Mouse (Mus musculus) lung, adult 2 months (tissue): Measurements from ENCODE around the gene AI593442. TPM values are rescaled to one million over a fixed set of nuclear protein-coding genes. Genes with fewer than 3 reads are reported as not detected.

Experiments
- DNase-seq: peaks from one replicate; pipeline ENCODE4 v3.0.0; 2022
- H3K4me1 ChIP-seq: fragments of 200-500 bp; 2 replicates; pipeline ENCODE4 v1.6.1; 2011; ENCODE audit warnings: low read length; ENCODE audit not compliant: control insufficient read depth, insufficient read depth
- H3K4me3 ChIP-seq: fragments of 200-500 bp; replicated peaks from 2 replicates; pipeline ENCODE3; 2011; ENCODE audit warnings: low read depth, mild to moderate bottlenecking, control low read depth, low read length; ENCODE audit errors: extremely low read depth
- CTCF ChIP-seq: fragments of 200-500 bp; IDR thresholded peaks from 2 replicates; pipeline ENCODE4 v1.5.1; 2011; ENCODE audit warnings: mild to moderate bottlenecking, low read length, control low read depth; ENCODE audit not compliant: insufficient read depth
- POLR2A ChIP-seq: fragments of 200-500 bp; IDR thresholded peaks from 2 replicates; pipeline ENCODE4 v1.6.1; 2011; ENCODE audit warnings: low read depth, mild to moderate bottlenecking, control low read depth, low read length, borderline replicate concordance; ENCODE audit errors: extremely low read depth
- WGBS: fragments of 180-500 bp; shearing (Covaris S2); methylation state at CpG from one replicate; pipeline ENCODE4 v1.1.7; 2018; 5-methylcytosine and 5-hydroxymethylcytosine counted together
- polyA plus RNA-seq: library from polyadenylated mRNA; depleted of rRNA; stranded (reverse); fragments of >200 nt; gene quantifications from 2 replicates; pipeline ENCODE4 v1.2.3, GENCODE M21; 2012; rRNA removed

AI593442 gene
- 0.05 and 0.08 TPM in 2 replicates for polyA plus RNA-seq

DNA sequence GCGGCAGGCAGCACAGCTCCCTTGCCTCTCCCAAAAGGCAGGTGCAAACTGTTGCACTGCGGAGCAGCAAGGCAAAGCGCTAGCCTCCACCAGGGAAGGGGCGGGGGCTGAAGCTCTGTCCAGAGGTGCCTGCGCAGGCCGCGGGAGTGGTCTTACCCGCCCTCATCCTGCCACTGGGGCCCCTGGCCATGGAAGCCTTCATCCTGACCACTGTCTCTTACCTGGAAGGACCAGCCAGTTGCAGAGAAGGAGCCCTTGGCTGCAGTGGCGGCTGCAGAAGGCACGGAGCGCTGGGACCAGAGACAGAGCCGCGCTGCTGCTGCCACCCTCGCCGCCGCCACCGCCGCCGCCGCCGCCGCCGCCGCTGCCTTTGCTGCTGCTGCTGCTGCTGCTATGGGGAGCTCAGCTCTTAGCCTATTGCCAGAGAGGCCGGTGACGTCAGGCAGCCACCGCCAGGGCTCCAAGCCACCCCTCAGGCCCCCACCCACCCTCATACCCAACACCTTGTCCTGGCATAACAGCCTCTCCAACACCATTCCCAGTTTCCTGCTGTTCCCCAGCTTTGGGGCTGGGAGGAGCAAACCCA lies at the start of gene AI593442:
TSS of gene AI593442 (minus strand) at position 419 of the 586 bp plus-strand sequence.
- no peak within 1 kb of the TSS for H3K4me3 ChIP-seq
- under 1% methylated on average over 24 of the region's 27 CpGs for WGBS
- H3K4me1 ChIP-seq = no peaks in the 10 kb centered on the region
- TF ChIP-seq CTCF (no peak), POLR2A (no peak)
- no peak for DNase-seq

GRCm38 (mm10) chr9:52728806-52729205 lies 49.2 kb upstream of the AI593442 start:
- no peak for DNase-seq
- TF ChIP-seq CTCF = no peak
- TF ChIP-seq POLR2A = no peak
- Histone ChIP-seq H3K4me1 (no peaks in the 10 kb centered on the region), H3K4me3 (no peak overlapping the region)
- WGBS = 72% methylated on average over 5 of the region's 5 CpGs

DNA sequence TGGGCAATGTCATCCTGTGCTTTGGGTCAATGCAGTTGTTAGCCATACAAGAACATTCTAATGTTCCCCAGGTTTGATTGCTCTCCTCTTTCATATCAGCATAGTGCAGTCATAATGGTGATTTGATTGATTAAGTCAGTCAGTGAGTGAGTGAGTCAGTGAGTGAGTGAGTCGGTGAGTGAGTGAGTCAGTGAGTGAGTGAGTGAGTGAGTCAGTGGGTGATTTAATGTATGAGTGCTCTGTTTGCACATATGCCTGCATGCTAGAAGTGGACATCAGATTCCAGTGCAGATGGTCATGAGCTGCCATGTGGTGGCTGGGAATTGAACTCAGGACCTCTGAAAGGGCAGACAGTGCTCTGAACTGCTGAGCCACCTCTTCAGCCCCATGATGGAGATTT lies 43.0 kb upstream of the AI593442 start:
- H3K4me3 ChIP-seq = no peak overlapping the region
- DNase-seq = no peak
- H3K4me1 ChIP-seq = no peaks in the 10 kb centered on the region
- WGBS = 81% methylated on average over 1 of the region's 1 CpGs
- TF ChIP-seq CTCF = no peak
- TF ChIP-seq POLR2A = no peak

DNA sequence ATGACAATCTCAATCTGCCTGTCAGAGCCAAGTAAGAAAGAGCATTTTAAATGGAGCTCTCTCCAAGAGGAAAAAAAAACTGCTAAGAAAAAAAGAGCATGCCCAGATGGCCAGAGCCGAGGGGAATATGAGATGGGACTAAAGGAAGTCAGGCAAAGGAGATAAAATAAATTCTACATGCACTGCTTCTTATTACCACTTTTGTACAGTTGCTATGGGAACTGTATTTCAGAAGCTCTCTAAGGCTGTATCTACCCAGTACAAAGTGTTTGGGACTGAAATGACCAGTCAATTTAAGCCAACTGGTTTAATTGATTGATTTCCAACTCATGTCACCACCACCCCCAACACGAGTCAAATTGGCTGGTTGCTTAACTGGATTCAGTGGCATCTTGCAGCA lies 40.0 kb upstream of the AI593442 start:
- 46% methylated on average over 2 of the region's 2 CpGs for WGBS
- TF ChIP-seq CTCF (no peak), POLR2A (no peak)
- H3K4me3 ChIP-seq = no peak overlapping the region
- DNase-seq = no peak
- no peaks in the 10 kb centered on the region for H3K4me1 ChIP-seq

DNA sequence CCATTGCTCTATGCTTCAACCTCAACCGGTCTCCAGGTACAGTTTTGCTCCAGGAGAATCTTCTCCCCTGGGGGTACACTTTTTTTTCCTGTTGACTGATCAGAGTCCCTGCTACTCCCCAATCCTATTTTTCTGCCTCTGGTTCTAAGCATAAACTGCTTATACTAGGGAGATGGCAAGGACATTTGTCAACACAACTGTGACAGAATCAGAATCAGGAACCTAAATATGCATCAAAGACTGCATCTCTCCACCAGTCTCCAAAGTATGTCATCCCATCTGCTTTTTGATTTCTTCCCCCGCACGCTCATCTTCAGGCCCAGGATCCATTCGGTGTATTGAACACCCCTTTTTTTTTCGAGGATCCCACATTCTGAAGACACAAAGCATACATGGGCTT lies 456 bp upstream of the AI593442 start:
- no peaks in the 10 kb centered on the region for H3K4me1 ChIP-seq
- no peak overlapping the region for H3K4me3 ChIP-seq
- TF ChIP-seq POLR2A (no peak), CTCF (no peak)
- WGBS = 64% methylated on average over 5 of the region's 5 CpGs
- no peak for DNase-seq

DNA sequence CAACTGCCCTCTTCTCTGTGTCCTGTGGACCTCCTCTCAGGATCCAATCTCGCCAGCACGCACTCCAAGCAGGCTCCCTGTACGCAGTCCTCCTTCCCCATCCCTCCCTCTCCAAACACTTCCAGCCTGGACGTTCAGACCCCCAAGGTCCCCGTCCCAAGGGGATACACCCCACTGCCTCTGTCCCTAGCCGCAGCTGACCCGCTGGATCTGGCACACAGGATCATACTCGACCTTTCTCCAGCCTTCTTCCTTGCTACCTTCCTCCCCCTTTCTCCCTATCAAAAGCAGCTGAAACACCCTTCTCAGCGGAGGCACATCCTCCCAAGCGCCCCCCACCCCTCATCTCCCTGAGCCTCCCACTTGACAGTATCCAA lies 753 bp downstream of the AI593442 start:
- Histone ChIP-seq H3K4me3 (no peak overlapping the region), H3K4me1 (no peaks in the 10 kb centered on the region)
- no peak for DNase-seq
- WGBS = 4% methylated on average over 10 of the region's 10 CpGs
- TF ChIP-seq CTCF (no peak), POLR2A (no peak)

DNA sequence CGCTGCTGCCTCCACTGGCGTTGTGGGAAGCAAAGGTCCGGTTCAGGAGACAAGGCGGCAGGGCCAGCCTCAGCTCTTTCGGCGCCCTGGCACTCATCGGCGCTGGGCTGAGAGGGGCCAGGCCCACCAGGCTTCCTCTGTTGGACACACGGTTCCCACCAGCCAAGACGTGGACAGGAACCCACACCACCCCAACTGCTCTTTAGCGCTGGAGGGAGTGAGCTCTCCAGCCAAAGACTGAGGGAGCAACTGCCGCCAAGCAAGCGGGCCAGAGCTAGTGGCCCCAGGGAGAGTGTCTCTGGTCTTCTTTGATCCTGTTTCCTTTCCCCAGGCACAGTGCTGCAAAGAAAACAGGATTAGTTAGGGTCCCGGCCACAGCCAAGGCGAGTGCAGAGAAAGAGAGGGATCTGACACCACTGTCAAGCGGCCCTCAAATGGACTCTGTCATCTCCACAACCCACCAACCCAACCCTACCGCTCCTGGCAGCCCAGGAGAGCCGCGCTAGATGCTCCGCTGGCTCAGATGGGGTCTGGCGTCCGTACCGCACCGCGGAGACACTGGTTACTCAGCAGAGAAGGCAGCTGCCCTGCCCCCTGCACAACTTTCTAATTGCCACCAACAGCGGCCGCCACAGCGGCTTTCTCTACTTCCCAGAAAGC lies 1.3 kb downstream of the AI593442 start:
- WGBS = 2% methylated on average over 28 of the region's 28 CpGs
- no peak for TF ChIP-seq CTCF
- TF ChIP-seq POLR2A = no peak
- no peak overlapping the region for H3K4me3 ChIP-seq
- DNase-seq = no peak
- H3K4me1 ChIP-seq = no peaks in the 10 kb centered on the region

GRCm38 (mm10) chr9:52676587-52676986 lies 3.0 kb downstream of the AI593442 start:
- TF ChIP-seq CTCF = no peak
- TF ChIP-seq POLR2A = no peak
- Histone ChIP-seq H3K4me1 (no peaks in the 10 kb centered on the region), H3K4me3 (no peak overlapping the region)
- DNase-seq = no peak
- 23% methylated on average over 4 of the region's 4 CpGs for WGBS

DNA sequence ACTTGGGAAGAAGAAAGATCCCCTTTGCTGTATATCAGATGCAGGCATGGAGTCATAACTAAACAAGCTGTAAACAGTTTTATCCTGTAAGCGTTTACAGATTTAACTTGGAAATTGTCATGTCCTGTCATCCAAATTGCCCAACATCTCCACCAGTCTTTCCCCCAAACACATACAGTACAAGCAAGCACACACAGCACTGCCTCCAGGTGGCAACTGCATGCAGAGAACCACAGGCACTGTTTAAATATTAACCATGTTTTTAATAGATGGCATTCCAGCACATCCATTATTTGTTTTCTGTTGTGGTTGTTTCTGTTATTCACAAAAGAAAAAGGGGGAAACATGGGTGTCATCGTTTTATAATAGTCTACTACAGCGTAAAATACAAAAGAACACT lies 3.6 kb downstream of the AI593442 start:
- no peaks in the 10 kb centered on the region for H3K4me1 ChIP-seq
- H3K4me3 ChIP-seq = no peak overlapping the region
- WGBS = 63% methylated on average over 3 of the region's 3 CpGs
- no peak for DNase-seq
- TF ChIP-seq POLR2A (no peak), CTCF (no peak)

GRCm38 (mm10) chr9:52661422-52661821 lies 18.2 kb downstream of the AI593442 start:
- DNase-seq = no peak
- H3K4me1 ChIP-seq = no peaks in the 10 kb centered on the region
- 53% methylated on average over 3 of the region's 3 CpGs for WGBS
- TF ChIP-seq CTCF (no peak), POLR2A (no peak)
- no peak overlapping the region for H3K4me3 ChIP-seq

DNA sequence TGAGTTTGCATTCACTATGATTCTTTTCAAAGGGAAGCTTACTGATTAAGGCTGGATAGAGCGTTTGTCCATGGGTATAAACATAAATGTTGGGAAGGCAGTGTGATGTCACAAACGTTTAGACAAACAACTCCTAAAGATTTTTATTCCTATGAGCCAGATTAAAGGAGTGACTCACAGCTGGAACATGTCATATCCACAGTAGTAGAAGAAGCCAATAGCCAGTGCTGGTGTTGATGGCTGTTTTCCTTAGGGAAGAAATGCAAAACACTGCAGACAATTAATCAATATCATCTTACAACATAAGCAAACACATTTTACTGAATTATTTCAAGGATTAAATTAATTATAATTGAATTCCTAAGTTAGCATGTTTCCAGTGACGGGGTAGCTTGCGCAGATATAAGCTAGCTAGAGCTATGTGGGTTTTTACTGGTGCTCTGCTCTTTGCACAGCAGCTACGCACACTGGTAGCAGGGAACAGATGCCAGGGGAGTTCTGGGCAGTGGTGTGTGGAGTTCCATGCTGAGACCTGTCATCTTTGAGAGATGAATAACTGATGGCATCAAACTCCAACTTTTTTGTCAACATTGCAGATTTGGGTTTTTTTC lies 29.1 kb downstream of the AI593442 start:
- Histone ChIP-seq H3K4me1 (no peaks in the 10 kb centered on the region), H3K4me3 (no peak overlapping the region)
- no peak for TF ChIP-seq POLR2A
- WGBS = 57% methylated on average over 5 of the region's 5 CpGs
- no peak for DNase-seq
